Mouse (Mus musculus) kidney, adult 2 months (tissue): ENCODE measurements around the gene Man2a1. TPM values are rescaled to one million over a fixed set of nuclear protein-coding genes. Genes with fewer than 3 reads are reported as not detected.

ENCODE experiments used
- DNase-seq: peaks from one replicate; pipeline ENCODE4 v3.0.0; 2021
- H3K27ac ChIP-seq: fragments of 200-500 bp; 2 replicates; pipeline ENCODE4 v1.5.1; 2012; ENCODE audit warnings: low read depth, low read length, control low read depth, inconsistent platforms; ENCODE audit not compliant: insufficient read depth
- H3K27me3 ChIP-seq: fragments of 200-500 bp; replicated peaks from 2 replicates; pipeline ENCODE4 v1.6.1; 2012; ENCODE audit warnings: mild to moderate bottlenecking, moderate library complexity, low read length, inconsistent platforms; ENCODE audit not compliant: control insufficient read depth, insufficient read depth
- H3K36me3 ChIP-seq: fragments of 200-500 bp; 2 replicates; pipeline ENCODE4 v1.6.1; 2012; ENCODE audit warnings: mild to moderate bottlenecking, moderate library complexity, low read length, inconsistent platforms; ENCODE audit not compliant: control insufficient read depth, insufficient read depth
- H3K4me1 ChIP-seq: fragments of 200-500 bp; 2 replicates; pipeline ENCODE4 v1.6.1; 2011; ENCODE audit warnings: low read length; ENCODE audit not compliant: control insufficient read depth, insufficient read depth
- H3K4me3 ChIP-seq: fragments of 200-500 bp; 2 replicates; pipeline ENCODE4 v1.5.1; 2011; ENCODE audit warnings: mild to moderate bottlenecking, low read depth, low read length, control low read depth; ENCODE audit not compliant: insufficient read depth
- CTCF ChIP-seq: fragments of 200-500 bp; conservative IDR thresholded peaks from 2 replicates; pipeline ENCODE4 v1.5.1; 2011; ENCODE audit warnings: low read depth, mild to moderate bottlenecking, control low read depth, low read length, moderate library complexity, mixed read lengths; ENCODE audit not compliant: insufficient read depth, insufficient read length
- POLR2A ChIP-seq: fragments of 200-500 bp; IDR thresholded peaks from one replicate; pipeline ENCODE4 v1.6.1; 2011; ENCODE audit warnings: low read depth, low read length, control low read depth
- WGBS: fragments of 180-500 bp; shearing (Covaris S2); methylation state at CpG from one replicate; pipeline ENCODE4 v1.1.7; 2018; 5-methylcytosine and 5-hydroxymethylcytosine counted together
- polyA plus RNA-seq: library from polyadenylated mRNA; depleted of rRNA; stranded (reverse); fragments of >200 nt; gene quantifications from 2 replicates; pipeline ENCODE4 v1.2.3, GENCODE M21; 2012

Gene Man2a1
- polyA plus RNA-seq, 1 experiment = 27.3 TPM

DNA sequence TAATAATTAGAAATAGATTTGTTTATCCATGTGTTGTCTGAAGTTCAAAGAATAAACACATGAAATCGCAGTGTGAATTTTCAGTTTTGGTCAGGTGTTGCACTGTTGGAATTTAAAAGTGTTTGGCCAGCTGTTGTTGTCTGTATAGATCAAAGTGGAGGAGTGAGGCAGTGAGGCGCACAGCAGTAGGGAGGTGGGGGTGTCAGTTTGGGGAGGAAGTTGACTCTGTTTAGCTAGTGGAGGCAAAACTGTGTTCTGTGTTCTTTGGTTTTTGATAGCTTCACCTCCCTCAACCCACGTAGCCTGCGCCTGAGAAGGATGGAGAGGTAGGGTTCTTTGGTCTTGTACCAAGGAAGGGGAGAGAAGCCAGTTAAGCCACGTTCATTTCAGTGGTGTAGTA, 28.3 kb downstream of the Man2a1 start:
- no peak for DNase-seq
- 85% methylated on average over 5 of the region's 5 CpGs for WGBS
- peaks cover 7% of the 10 kb centered on the region for H3K36me3 ChIP-seq
- no peaks in the 10 kb centered on the region for H3K4me1 ChIP-seq
- H3K27ac ChIP-seq = no peak overlapping the region
- H3K27me3 ChIP-seq = no peaks in the 10 kb centered on the region
- TF ChIP-seq CTCF = no peak
- no peak for TF ChIP-seq POLR2A
- no peak overlapping the region for H3K4me3 ChIP-seq

DNA sequence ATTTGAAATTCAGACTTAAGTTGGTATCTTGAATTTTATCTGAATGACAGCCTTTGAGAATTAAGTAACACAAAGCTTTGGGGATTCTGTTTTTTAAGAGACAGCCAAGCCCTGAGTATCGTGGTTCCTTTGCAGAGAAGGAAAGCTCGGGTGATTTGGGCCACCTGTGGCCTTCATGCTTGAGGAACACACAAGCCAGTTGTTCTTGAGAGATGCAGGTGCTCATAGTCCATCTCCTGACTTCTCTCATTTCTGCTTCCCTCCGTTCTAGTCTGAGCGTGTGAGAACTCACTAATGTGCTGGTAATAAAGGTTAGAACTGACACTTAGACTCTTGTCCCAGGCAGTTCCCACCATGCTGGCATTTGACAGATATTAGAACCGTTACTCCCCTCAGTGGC, 28.9 kb downstream of the Man2a1 start:
- no peak overlapping the region for H3K4me3 ChIP-seq
- 81% methylated on average over 5 of the region's 5 CpGs for WGBS
- H3K27me3 ChIP-seq = no peaks in the 10 kb centered on the region
- no peak overlapping the region for H3K27ac ChIP-seq
- peaks cover 7% of the 10 kb centered on the region for H3K36me3 ChIP-seq
- no peak for DNase-seq
- TF ChIP-seq CTCF (no peak), POLR2A (no peak)
- no peaks in the 10 kb centered on the region for H3K4me1 ChIP-seq

DNA sequence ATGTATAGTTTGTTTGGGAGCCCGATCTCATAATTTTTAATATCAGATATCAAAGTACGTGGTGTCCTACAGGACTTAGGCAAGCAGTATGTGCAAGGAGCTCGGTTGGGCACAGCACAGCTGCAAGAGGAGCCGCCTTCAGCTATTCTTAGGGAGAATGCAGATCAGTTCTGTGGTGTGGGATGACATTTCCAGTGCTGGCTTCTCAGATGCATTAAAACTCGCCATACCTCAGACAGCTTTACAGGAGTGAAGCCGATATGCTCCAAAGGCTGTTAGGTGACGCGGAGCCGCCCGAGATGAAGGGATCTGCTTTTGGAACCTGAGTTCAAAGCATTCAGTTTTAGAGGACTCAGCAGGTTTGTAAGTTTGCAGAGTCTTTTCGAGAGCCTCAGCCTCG, 30.0 kb downstream of the Man2a1 start:
- TF ChIP-seq POLR2A = no peak
- no peak for TF ChIP-seq CTCF
- no peak for DNase-seq
- Histone ChIP-seq H3K4me3 (no peak overlapping the region), H3K4me1 (no peaks in the 10 kb centered on the region), H3K27me3 (no peaks in the 10 kb centered on the region), H3K36me3 (peaks cover 7% of the 10 kb centered on the region), H3K27ac (no peak overlapping the region)
- 87% methylated on average over 12 of the region's 12 CpGs for WGBS

DNA sequence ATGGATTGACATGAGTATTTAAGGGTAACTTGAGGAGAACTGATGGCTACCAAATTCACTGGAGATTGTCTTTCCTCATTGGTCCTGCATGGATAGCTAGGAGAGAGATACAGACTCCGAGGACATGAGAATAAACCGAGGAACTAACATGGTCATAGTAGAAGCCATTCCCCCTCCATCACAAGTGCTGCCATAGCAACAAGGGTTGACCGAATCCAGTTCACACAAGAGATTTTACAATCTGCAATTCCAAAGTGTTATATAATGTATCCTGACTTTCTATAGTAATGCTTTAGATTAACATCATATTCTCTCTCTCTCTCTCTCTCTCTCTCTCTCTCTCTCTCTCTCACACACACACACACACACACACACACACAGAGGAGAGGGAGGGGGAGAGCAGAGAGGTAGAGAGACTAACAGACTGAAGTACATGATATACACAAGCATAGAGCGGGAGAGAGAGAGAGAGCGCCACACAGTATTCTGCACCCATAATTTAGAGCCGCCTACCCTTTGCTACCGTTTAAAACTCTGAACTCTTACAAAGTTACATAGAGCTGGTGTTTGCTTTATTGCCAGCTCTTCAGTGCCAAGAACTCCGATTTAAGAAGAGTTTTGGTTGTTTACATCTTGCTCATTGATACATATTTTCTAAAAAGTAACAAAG, 37.5 kb downstream of the Man2a1 start:
- 74% methylated on average over 8 of the region's 8 CpGs for WGBS
- no peak for DNase-seq
- H3K4me3 ChIP-seq = no peak overlapping the region
- peaks cover 3% of the 10 kb centered on the region; the same call in 1 of the 2 replicates for H3K4me1 ChIP-seq
- TF ChIP-seq CTCF (no peak), POLR2A (no peak)
- H3K36me3 ChIP-seq = peaks cover 3% of the 10 kb centered on the region
- H3K27ac ChIP-seq = no peak overlapping the region
- H3K27me3 ChIP-seq = no peaks in the 10 kb centered on the region

DNA sequence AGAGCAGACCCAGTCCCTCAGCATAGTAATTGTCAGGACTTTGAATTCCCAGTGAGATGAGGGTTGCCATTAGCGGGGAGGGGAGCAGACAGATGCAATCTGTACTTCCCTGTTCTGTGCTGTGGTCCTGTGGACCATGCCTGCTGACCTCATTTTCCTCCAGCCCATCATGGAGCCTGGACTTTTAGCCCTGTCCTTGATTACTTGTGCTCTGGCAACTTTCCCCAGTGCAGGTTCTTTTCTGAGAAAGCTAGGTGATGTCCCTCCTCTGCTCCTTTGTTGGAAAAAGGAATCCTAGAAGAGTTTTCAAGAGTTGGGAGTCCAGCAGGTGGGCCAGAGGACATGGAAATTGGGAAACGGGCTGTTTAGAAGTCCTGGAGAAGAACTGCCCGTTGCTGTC, 40.8 kb downstream of the Man2a1 start:
- Histone ChIP-seq H3K27ac (no peak overlapping the region), H3K27me3 (no peaks in the 10 kb centered on the region), H3K4me1 (peaks cover 3% of the 10 kb centered on the region; the same call in 1 of the 2 replicates), H3K36me3 (no peaks in the 10 kb centered on the region; the same call in 1 of the 2 replicates), H3K4me3 (no peak overlapping the region)
- peak; percentile 60 for DNase-seq
- TF ChIP-seq POLR2A (no peak), CTCF (no peak)
- WGBS = 83% methylated on average over 3 of the region's 3 CpGs

DNA sequence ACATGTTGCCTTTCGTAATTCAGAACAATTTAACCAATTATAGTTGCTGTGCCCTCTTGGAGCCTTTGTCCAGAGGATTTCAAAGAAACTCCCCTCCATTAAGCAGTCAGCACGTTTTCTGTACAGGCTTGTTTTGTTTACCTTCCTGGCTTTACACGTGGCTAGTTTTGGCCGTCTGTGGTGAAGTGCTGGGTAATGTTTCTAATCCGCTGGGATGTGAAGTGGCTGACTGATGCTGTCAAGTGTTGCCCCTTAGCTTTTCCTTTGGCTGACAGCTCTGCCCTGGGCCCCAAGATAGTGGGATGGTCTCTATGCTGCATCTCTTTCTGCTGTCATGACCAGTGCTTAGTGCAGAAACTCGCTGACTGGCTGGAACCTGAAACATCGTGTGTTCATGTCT, 43.1 kb downstream of the Man2a1 start:
- WGBS = 50% methylated on average over 7 of the region's 7 CpGs

DNA sequence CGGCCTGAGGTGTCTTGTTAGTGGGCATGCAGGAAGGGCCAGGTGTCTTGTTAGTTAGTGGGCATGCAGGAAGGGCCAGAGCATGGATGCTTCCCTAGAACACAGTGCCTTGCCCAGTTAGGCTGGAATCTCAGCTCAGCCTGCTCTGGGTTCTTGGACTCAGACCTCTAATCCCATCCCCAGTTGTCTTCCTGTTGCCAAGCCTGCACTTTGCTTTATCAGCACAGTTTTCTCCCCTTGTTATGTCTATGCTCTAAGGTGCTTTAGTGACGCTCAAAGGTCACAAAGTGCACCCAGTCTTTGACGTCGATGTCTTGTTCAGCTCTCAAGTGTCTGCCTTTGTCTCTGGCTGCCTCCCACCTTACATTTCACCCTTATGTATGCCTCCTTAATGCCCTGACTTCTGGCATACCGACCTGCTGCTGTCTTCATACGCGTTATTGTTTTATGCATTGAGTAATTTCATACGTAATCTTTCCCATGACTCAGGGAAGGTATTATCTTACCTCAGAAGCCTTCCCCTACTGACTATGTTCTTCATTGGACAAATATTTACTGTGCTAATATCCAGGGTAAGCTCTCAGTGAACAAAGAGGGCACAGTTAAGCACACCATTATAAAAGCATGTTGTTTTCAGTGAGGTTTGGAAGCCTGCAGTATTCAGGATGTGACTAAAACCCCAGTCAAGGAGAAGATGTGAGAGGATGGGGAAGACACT, 44.5 kb downstream of the Man2a1 start:
- Histone ChIP-seq H3K36me3 (no peaks in the 10 kb centered on the region), H3K27ac (no peak overlapping the region), H3K4me3 (no peak overlapping the region), H3K4me1 (peaks cover 3% of the 10 kb centered on the region; the same call in 1 of the 2 replicates), H3K27me3 (no peaks in the 10 kb centered on the region)
- DNase-seq = peak; percentile 55
- 74% methylated on average over 8 of the region's 8 CpGs for WGBS
- TF ChIP-seq POLR2A (no peak), CTCF (no peak)

More for the DNA sequence above, 43.1 kb downstream of the Man2a1 start:
- Histone ChIP-seq H3K4me3 (no peak overlapping the region), H3K27me3 (no peaks in the 10 kb centered on the region), H3K4me1 (peaks cover 3% of the 10 kb centered on the region; the same call in 1 of the 2 replicates), H3K27ac (no peak overlapping the region), H3K36me3 (no peaks in the 10 kb centered on the region)
- TF ChIP-seq POLR2A (no peak), CTCF (no peak)
- no peak for DNase-seq
